Mouse (Mus musculus) layer of hippocampus, adult 9-11 months (tissue): ENCODE measurements at regions not wholly inside any gene's neighbourhood (a gene's known extent, or its start where the extent isn't known, plus 50 kb on each side); places are given as distances from the start of the nearest gene placed in this dataset.
"Not testable (repeated sequence)": the region's sequence is repeated elsewhere in the genome, so short reads cannot be mapped to it uniquely, and the experiment has no call there.

Experiments
- DNase-seq: peaks from one replicate; pipeline ENCODE4 v3.0.0; 2022

- not testable (repeated sequence) for DNase-seq
Observed at GRCm38 (mm10) chr8:93443631-93444030, 64.1 kb upstream of the Ces1h start.

GRCm38 (mm10) chr8:93441936-93442335 is 62.4 kb upstream of the Ces1h start:
- DNase-seq = no peak

GRCm38 (mm10) chr8:93436586-93436985 is 57.1 kb upstream of the Ces1h start:
- not testable (repeated sequence) for DNase-seq

GRCm38 (mm10) chr8:93430637-93431036 is 51.1 kb upstream of the Ces1h start:
- DNase-seq = peak; percentile 66
